Mouse (Mus musculus): ENCODE results near the gene Orc3. TPM values are rescaled to one million over a fixed set of nuclear protein-coding genes. Genes with fewer than 3 reads are reported as not detected.
"Not testable (repeated sequence)": the region's sequence is repeated elsewhere in the genome, so short reads cannot be mapped to it uniquely, and the experiment has no call there.

The Orc3 gene
- total RNA-seq, 2 experiments from 2014 or later, result 23.8 to 27.4 TPM

GRCm38 (mm10) chr4:34584871-34585607, 29.7 kb downstream of the Orc3 start:
- no peak for ATAC-seq (replicated peaks; ENCODE audit: low FRiP score, poor library complexity, severe bottlenecking)

- ATAC-seq (replicated peaks; ENCODE audit: low FRiP score, poor library complexity, severe bottlenecking), result no peak
Observed at GRCm38 (mm10) chr4:34583427-34583826, 31.3 kb downstream of the Orc3 start.

- ATAC-seq (replicated peaks; ENCODE audit: low FRiP score, poor library complexity, severe bottlenecking), result no peak
Observed at GRCm38 (mm10) chr4:34582476-34582875, 32.3 kb downstream of the Orc3 start.

GRCm38 (mm10) chr4:34581990-34582389, 32.8 kb downstream of the Orc3 start:
- ATAC-seq (replicated peaks; ENCODE audit: low FRiP score, poor library complexity, severe bottlenecking), result no peak

GRCm38 (mm10) chr4:34581489-34581888, 33.3 kb downstream of the Orc3 start:
- ATAC-seq (replicated peaks; ENCODE audit: low FRiP score, poor library complexity, severe bottlenecking), result not testable (repeated sequence)

- ATAC-seq (replicated peaks; ENCODE audit: low FRiP score, poor library complexity, severe bottlenecking), result no peak
Observed at GRCm38 (mm10) chr4:34579215-34579614, 35.5 kb downstream of the Orc3 start.

- ATAC-seq (replicated peaks; ENCODE audit: low FRiP score, poor library complexity, severe bottlenecking), result no peak
Observed at GRCm38 (mm10) chr4:34577028-34577427, 37.7 kb downstream of the Orc3 start.

GRCm38 (mm10) chr4:34572876-34573275, 41.9 kb downstream of the Orc3 start:
- no peak for ATAC-seq (replicated peaks; ENCODE audit: low FRiP score, poor library complexity, severe bottlenecking)

- no peak for ATAC-seq (replicated peaks; ENCODE audit: low FRiP score, poor library complexity, severe bottlenecking)
Observed at GRCm38 (mm10) chr4:34566226-34566625, 48.5 kb downstream of the Orc3 start.

- ATAC-seq (replicated peaks; ENCODE audit: low FRiP score, poor library complexity, severe bottlenecking), result peak; percentile 85
Observed at GRCm38 (mm10) chr4:34560971-34561370, 53.8 kb downstream of the Orc3 start.

GRCm38 (mm10) chr4:34556183-34556582, 58.6 kb downstream of the Orc3 start:
- ATAC-seq (replicated peaks; ENCODE audit: low FRiP score, poor library complexity, severe bottlenecking), result no peak

- ATAC-seq (replicated peaks; ENCODE audit: low FRiP score, poor library complexity, severe bottlenecking), result no peak
Observed at GRCm38 (mm10) chr4:34555604-34556003, 59.1 kb downstream of the Orc3 start.

GRCm38 (mm10) chr4:34554596-34554995, 60.1 kb downstream of the Orc3 start:
- no peak for ATAC-seq (replicated peaks; ENCODE audit: low FRiP score, poor library complexity, severe bottlenecking)

GRCm38 (mm10) chr4:34551966-34552365, 62.8 kb downstream of the Orc3 start:
- ATAC-seq (replicated peaks; ENCODE audit: low FRiP score, poor library complexity, severe bottlenecking), result no peak

GRCm38 (mm10) chr4:34551098-34551809, 63.5 kb downstream of the Orc3 start:
- ATAC-seq (replicated peaks; ENCODE audit: low FRiP score, poor library complexity, severe bottlenecking), result peak; percentile 79

- ATAC-seq (replicated peaks; ENCODE audit: low FRiP score, poor library complexity, severe bottlenecking), result no peak
Observed at GRCm38 (mm10) chr4:34550748-34551097, 64.0 kb downstream of the Orc3 start, which contains the start of gene Akirin2. TSS of gene Akirin2 (plus strand) at chr4:34550937.

- ATAC-seq (replicated peaks; ENCODE audit: low FRiP score, poor library complexity, severe bottlenecking), result peak; percentile 97
Observed at GRCm38 (mm10) chr4:34549981-34550747, 64.6 kb downstream of the Orc3 start.

- no peak for ATAC-seq (replicated peaks; ENCODE audit: low FRiP score, poor library complexity, severe bottlenecking)
Observed at GRCm38 (mm10) chr4:34529941-34530340, 84.8 kb downstream of the Orc3 start.

- ATAC-seq (replicated peaks; ENCODE audit: low FRiP score, poor library complexity, severe bottlenecking), result no peak
Observed at GRCm38 (mm10) chr4:34529379-34529778, 85.4 kb downstream of the Orc3 start.

- no peak for ATAC-seq (replicated peaks; ENCODE audit: low FRiP score, poor library complexity, severe bottlenecking)
Observed at GRCm38 (mm10) chr4:34528430-34529100, 86.2 kb downstream of the Orc3 start.

Data from erythroblast, adult 5-6 weeks (primary cell).